Mouse (Mus musculus): ENCODE results near the gene Speg. TPM values are rescaled to one million over a fixed set of nuclear protein-coding genes. Genes with fewer than 3 reads are reported as not detected.

Gene Speg
- 100 to 1,000 TPM; 131 to 135 TPM for total RNA-seq (2021)
- polyA plus RNA-seq (2012; rRNA removed), result 94.0 and 109 TPM in 2 replicates
- long read RNA-seq, transcript Speg-204 (5 exons, 833 nt), result major isoform, 6 of 52 reads
- long read RNA-seq, partial matches to known transcripts, result 41 of 52 reads
- long read RNA-seq, other reads (novel, unspliced or antisense), result 3 of 52 reads

DNA sequence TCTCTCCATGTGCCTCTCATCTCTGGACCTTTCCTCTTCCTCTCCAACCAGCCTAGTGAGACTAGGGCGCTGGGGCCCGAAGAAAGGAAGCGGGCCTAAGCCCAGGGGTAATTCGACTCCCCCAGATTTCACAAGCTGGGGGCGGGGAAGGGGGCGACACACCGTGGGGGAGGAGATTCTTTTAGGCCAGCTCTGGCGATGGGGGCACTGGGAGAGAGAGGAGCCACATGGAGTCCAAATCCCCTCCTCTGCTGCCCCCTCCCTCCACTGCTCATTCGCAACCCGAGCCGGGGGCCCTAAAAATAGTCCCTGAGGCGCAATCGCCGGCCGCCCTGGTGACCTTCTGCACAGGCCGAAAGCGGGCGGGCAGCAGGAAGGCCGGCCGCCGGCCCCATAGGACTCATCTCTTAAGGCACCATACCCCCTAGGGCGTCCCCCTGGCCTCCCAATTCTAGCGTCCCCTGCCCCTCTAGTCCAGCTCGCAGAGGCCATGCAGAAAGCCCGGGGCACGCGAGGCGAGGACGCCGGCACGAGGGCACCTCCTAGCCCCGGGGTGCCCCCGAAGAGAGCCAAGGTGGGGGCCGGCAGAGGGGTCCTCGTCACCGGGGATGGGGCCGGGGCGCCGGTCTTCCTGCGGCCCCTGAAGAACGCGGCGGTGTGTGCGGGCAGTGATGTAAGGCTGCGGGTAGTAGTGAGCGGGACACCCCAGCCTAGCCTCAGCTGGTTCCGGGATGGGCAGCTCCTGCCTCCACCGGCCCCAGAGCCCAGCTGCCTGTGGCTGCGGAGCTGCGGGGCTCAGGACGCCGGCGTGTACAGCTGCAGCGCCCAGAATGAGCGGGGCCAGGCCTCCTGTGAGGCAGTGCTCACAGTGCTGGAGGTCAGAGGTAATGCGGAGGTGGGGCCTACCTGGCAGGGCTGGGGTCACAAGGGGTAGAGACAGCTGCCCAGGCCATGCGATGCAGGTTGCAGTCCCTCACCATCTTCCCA is at the start of gene Speg:
Speg (plus strand) TSS at position 348 of the 987 bp plus-strand sequence.
- intact Hi-C loops (cut with DNase I), result loop anchor here (5.0 kb wide), 1 partner anchor 32 kb away; no protein-coding TSS in a partner anchor
- peak; percentile 69 to 71 for DNase-seq
- no peaks in the 10 kb centered on the region for H3K27me3 ChIP-seq (ENCODE audit: control insufficient read depth, insufficient read depth, low read length)
- H3K79me2 ChIP-seq (replicated peaks; ENCODE audit: control insufficient read depth, insufficient read depth, low read length), result peaks cover 2% of the 10 kb centered on the region; the same call in 1 of the 2 replicates
- H3K36me3 ChIP-seq (ENCODE audit: control insufficient read depth, insufficient read depth, low read length), result no peaks in the 10 kb centered on the region
- 12% methylated on average over 57 of the region's 57 CpGs for WGBS
- peak within 1 kb of the TSS; percentile 92 for H3K9ac ChIP-seq (ENCODE audit: low read depth, low read length)
- peak within 1 kb of the TSS; percentile 95 for H3K27ac ChIP-seq
- peaks cover 3% of the 10 kb centered on the region for H3K4me1 ChIP-seq (ENCODE audit: control insufficient read depth, insufficient read depth, low read length)
- TF ChIP-seq CTCF (IDR thresholded peaks at IDR 0.05) (no peak), POLR2A (IDR thresholded peaks at IDR 0.05; ENCODE audit: insufficient read depth, low read depth, low read length) (peak; percentile 58; the same call in 1 of the 2 replicates)
- H3K4me3 ChIP-seq, result peak within 1 kb of the TSS; percentile 46

DNA sequence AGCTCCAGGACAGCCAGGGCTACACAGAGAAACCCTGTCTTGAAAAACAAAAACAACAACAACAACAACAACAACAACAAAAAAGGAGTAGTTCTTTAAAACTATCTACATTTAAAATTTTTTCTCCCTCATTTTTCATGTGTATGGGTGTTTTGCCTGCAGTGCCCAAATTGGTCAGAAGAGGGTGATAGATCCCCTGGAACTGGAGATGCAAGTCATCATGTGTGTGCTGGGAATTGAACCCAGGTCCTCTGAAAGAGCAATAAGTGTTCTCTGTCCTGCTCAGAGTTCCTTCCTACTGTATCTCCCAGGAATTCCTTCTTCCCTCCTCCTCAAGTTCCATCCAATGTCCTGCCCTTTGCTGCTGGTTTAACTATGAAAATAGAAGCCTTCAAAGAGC is 47.6 kb upstream of the Speg start:
- Histone ChIP-seq H3K27ac (no peak overlapping the region), H3K4me1 (ENCODE audit: control insufficient read depth, insufficient read depth, low read length) (no peaks in the 10 kb centered on the region), H3K4me3 (no peak overlapping the region), H3K27me3 (ENCODE audit: control insufficient read depth, insufficient read depth, low read length) (no peaks in the 10 kb centered on the region), H3K9ac (ENCODE audit: low read depth, low read length) (no peak overlapping the region), H3K36me3 (ENCODE audit: control insufficient read depth, insufficient read depth, low read length) (no peaks in the 10 kb centered on the region), H3K79me2 (replicated peaks; ENCODE audit: control insufficient read depth, insufficient read depth, low read length) (no peaks in the 10 kb centered on the region)
- no peak for DNase-seq
- intact Hi-C loops (cut with DNase I), result no loop called here
- TF ChIP-seq EP300 (IDR thresholded peaks at IDR 0.05; ENCODE audit: insufficient read depth, low read depth, low read length) (no peak), POLR2A (IDR thresholded peaks at IDR 0.05; ENCODE audit: insufficient read depth, low read depth, low read length) (no peak), CTCF (IDR thresholded peaks at IDR 0.05) (0 out of 2 replicates have a peak, but pooled peaks have one; percentile 2)

DNA sequence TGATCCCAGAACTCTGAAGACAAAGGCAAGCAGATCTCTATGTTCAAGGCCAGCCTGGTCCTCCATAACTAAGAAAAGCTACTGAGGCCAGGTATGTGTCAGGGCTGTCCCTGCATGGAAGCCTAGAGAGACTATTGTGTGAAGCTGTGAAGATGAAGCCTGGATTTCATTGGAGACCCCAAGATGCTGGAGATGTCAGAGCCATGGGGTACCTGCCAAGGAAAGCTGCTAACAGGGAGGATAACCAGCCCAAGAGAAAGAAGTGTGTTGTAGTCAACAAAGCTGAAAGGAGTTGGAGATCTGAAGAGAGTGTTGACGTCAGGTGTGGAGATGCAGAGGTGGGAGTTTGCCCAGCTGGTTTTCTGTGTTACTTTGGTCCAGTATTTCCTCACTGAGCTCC is 43.8 kb upstream of the Speg start:
- Histone ChIP-seq H3K27ac (no peak overlapping the region), H3K4me1 (ENCODE audit: control insufficient read depth, insufficient read depth, low read length) (no peaks in the 10 kb centered on the region), H3K27me3 (ENCODE audit: control insufficient read depth, insufficient read depth, low read length) (no peaks in the 10 kb centered on the region), H3K4me3 (no peak overlapping the region), H3K79me2 (replicated peaks; ENCODE audit: control insufficient read depth, insufficient read depth, low read length) (no peaks in the 10 kb centered on the region), H3K36me3 (ENCODE audit: control insufficient read depth, insufficient read depth, low read length) (no peaks in the 10 kb centered on the region), H3K9ac (ENCODE audit: low read depth, low read length) (no peak overlapping the region)
- 86% methylated on average over 1 of the region's 1 CpGs for WGBS
- no peak for TF ChIP-seq EP300 (IDR thresholded peaks at IDR 0.05; ENCODE audit: insufficient read depth, low read depth, low read length)
- TF ChIP-seq CTCF (IDR thresholded peaks at IDR 0.05), result no peak
- TF ChIP-seq POLR2A (IDR thresholded peaks at IDR 0.05; ENCODE audit: insufficient read depth, low read depth, low read length), result no peak
- intact Hi-C loops (cut with DNase I), result no loop called here
- no peak for DNase-seq

DNA sequence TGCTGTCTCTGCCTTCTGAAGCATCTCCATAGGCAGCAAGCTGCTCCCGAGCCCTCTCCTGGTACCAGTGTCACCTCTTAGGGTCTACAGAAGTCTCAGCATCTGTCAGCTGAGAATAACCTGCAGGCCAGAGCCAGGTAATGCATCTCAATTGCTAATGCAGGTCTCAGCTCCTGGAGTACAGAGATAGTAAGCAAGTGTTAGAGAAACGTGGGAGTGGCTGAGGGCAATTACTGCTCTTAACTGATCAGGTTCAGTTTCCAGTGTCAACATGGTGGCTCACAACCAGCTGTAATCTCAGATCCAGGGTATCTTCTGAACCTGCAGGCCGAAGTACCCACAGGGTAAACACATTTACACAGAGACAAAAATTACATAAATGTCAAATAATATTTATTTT is 38.6 kb upstream of the Speg start:
- no peak for DNase-seq
- H3K9ac ChIP-seq (ENCODE audit: low read depth, low read length), result no peak overlapping the region
- no peaks in the 10 kb centered on the region for H3K27me3 ChIP-seq (ENCODE audit: control insufficient read depth, insufficient read depth, low read length)
- intact Hi-C loops (cut with DNase I), result no loop called here
- TF ChIP-seq EP300 (IDR thresholded peaks at IDR 0.05; ENCODE audit: insufficient read depth, low read depth, low read length) (no peak), CTCF (IDR thresholded peaks at IDR 0.05) (no peak), POLR2A (IDR thresholded peaks at IDR 0.05; ENCODE audit: insufficient read depth, low read depth, low read length) (no peak)
- H3K4me3 ChIP-seq, result no peak overlapping the region
- H3K79me2 ChIP-seq (replicated peaks; ENCODE audit: control insufficient read depth, insufficient read depth, low read length), result no peaks in the 10 kb centered on the region
- WGBS, result 65% methylated on average over 3 of the region's 3 CpGs
- no peaks in the 10 kb centered on the region for H3K4me1 ChIP-seq (ENCODE audit: control insufficient read depth, insufficient read depth, low read length)
- no peak overlapping the region for H3K27ac ChIP-seq
- H3K36me3 ChIP-seq (ENCODE audit: control insufficient read depth, insufficient read depth, low read length), result no peaks in the 10 kb centered on the region

DNA sequence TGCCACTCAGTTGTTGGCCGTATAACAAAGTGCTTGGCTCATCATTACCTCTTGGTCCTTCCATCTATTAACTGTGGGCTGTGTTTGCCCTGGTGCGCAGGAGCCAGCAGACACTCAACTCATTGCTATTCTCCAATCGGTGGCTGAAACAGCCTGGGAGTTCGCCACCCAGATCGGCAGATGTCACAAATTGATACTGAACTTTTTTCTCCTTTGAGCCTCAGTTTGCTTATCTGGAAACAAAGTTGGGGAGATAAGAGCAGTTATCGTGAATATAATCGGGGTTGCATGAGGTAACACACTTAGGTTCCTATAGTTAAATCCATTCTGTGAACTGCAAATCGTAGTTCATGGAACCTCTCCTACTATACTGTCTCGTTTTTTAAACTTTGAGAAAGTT is 38.0 kb upstream of the Speg start:
- H3K4me3 ChIP-seq, result no peak overlapping the region
- H3K27me3 ChIP-seq (ENCODE audit: control insufficient read depth, insufficient read depth, low read length), result no peaks in the 10 kb centered on the region
- 75% methylated on average over 9 of the region's 9 CpGs for WGBS
- H3K27ac ChIP-seq, result no peak overlapping the region
- no peak overlapping the region for H3K9ac ChIP-seq (ENCODE audit: low read depth, low read length)
- no peaks in the 10 kb centered on the region for H3K79me2 ChIP-seq (replicated peaks; ENCODE audit: control insufficient read depth, insufficient read depth, low read length)
- no peaks in the 10 kb centered on the region for H3K36me3 ChIP-seq (ENCODE audit: control insufficient read depth, insufficient read depth, low read length)
- no peak for TF ChIP-seq EP300 (IDR thresholded peaks at IDR 0.05; ENCODE audit: insufficient read depth, low read depth, low read length)
- no peak for TF ChIP-seq POLR2A (IDR thresholded peaks at IDR 0.05; ENCODE audit: insufficient read depth, low read depth, low read length)
- no peak for TF ChIP-seq CTCF (IDR thresholded peaks at IDR 0.05)
- H3K4me1 ChIP-seq (ENCODE audit: control insufficient read depth, insufficient read depth, low read length), result no peaks in the 10 kb centered on the region
- intact Hi-C loops (cut with DNase I), result no loop called here
- DNase-seq, result no peak
